Mouse (Mus musculus) c-Kit-positive CD71-negative TER-119-negative erythroid progenitor cells, embryonic 14.5 days (primary cell): ENCODE measurements around the gene Ankrd61.
A peak's percentile ranks its signal among the peaks of the same experiment; 100 is the strongest.

ENCODE experiments used
- DNase-seq: peaks from one replicate; pipeline ENCODE4 v3.0.0-alpha.2; 2013; ENCODE audit warnings: low read depth

The Ankrd61 gene

GRCm38 (mm10) chr5:143893396-143893795 lies 4.1 kb downstream of the Ankrd61 start:
- DNase-seq = peak; percentile 42

- DNase-seq = no peak
Measured at GRCm38 (mm10) chr5:143892255-143892886, 5.1 kb downstream of the Ankrd61 start.

GRCm38 (mm10) chr5:143890741-143891140 lies 6.7 kb downstream of the Ankrd61 start:
- no peak for DNase-seq

- no peak for DNase-seq
Measured at GRCm38 (mm10) chr5:143885274-143885673, 12.2 kb downstream of the Ankrd61 start.

- DNase-seq = no peak
Measured at GRCm38 (mm10) chr5:143874571-143874970, 22.9 kb downstream of the Ankrd61 start.

GRCm38 (mm10) chr5:143871547-143872169 lies 25.8 kb downstream of the Ankrd61 start:
- DNase-seq = no peak
